Mouse (Mus musculus) brain, embryonic 14.5 days (tissue): Measurements from ENCODE around the gene Chmp2b. TPM values are rescaled to one million over a fixed set of nuclear protein-coding genes. Genes with fewer than 3 reads are reported as not detected.

Source experiments
- DNase-seq: peaks from one replicate; pipeline ENCODE4 v3.0.0-alpha.2; 2011; ENCODE audit warnings: low read depth
- CTCF ChIP-seq: fragments of 200-500 bp; IDR thresholded peaks from 2 replicates; pipeline ENCODE4 v1.5.1; 2012; ENCODE audit warnings: inconsistent platforms, mild to moderate bottlenecking, moderate library complexity, borderline replicate concordance; ENCODE audit not compliant: insufficient read depth, insufficient read length; ENCODE audit errors: extremely low read depth
- POLR2A ChIP-seq: fragments of 200-500 bp; IDR thresholded peaks from 2 replicates; pipeline ENCODE4 v1.6.1; 2012; ENCODE audit warnings: mild to moderate bottlenecking, inconsistent platforms, borderline replicate concordance; ENCODE audit not compliant: poor library complexity, insufficient read depth, insufficient read length, severe bottlenecking; ENCODE audit errors: extremely low read depth
- polyA plus RNA-seq: library from polyadenylated mRNA; depleted of rRNA; stranded (reverse); fragments of >200 nt; gene quantifications from 2 replicates; pipeline ENCODE4 v1.2.3, GENCODE M21; 2012; rRNA removed

The Chmp2b gene
- polyA plus RNA-seq, 1 experiment = 43.6 TPM

- TF ChIP-seq CTCF (no peak), POLR2A (no peak)
- no peak for DNase-seq
Measured at GRCm38 (mm10) chr16:65514223-65514622, 48.3 kb downstream of the Chmp2b start.

GRCm38 (mm10) chr16:65497049-65497448, 65.5 kb downstream of the Chmp2b start:
- DNase-seq = peak; percentile 81
- TF ChIP-seq CTCF = peak; percentile 60; the same call in 1 of the 2 replicates
- TF ChIP-seq POLR2A = no peak

- no peak for TF ChIP-seq CTCF
- TF ChIP-seq POLR2A = no peak
- no peak for DNase-seq
Measured at GRCm38 (mm10) chr16:65496030-65496429, 66.5 kb downstream of the Chmp2b start.

Other genes starting within 250 kb of the Chmp2b start
- 0.10 TPM in 1 of 2 replicates, not detected in the other for gene Pou1f1, start 42.2 kb downstream of the Chmp2b start, polyA plus RNA-seq